Mouse (Mus musculus) liver, postnatal 0 days (tissue): ENCODE results near the gene Atp1a2.

Source experiments
- CTCF ChIP-seq: sonication (generic); IDR thresholded peaks from 2 replicates; pipeline ENCODE4 v1.5.1; 2016; ENCODE audit warnings: antibody characterized with exemption, low read depth
- EP300 ChIP-seq: IDR thresholded peaks from 2 replicates; pipeline ENCODE4 v1.6.1; 2016; ENCODE audit warnings: antibody characterized with exemption, low read depth, mild to moderate bottlenecking

GRCm38 (mm10) chr1:172274116-172274515 lies 23.7 kb downstream of the Atp1a2 start:
- TF ChIP-seq CTCF = no peak
- no peak for TF ChIP-seq EP300
